21 mouse cellular contexts compared by ENCODE assay signal in genomic region chr1:182297246-182297645, GRCm38 (mm10). TPM values are rescaled to one million over a fixed set of nuclear protein-coding genes. Genes with fewer than 3 reads are reported as not detected.
DNase-seq lines count a peak whose midpoint lies in the region; ATAC-seq lines count a peak whose summit lies in the region.
"Had no signal": no experiment of that assay in that cellular context is flagged by ENCODE, and none has a peak within 500 bp of the region (broad histone marks: within the 10 kb centered on the region; RNA-seq: fewer than 3 reads in every experiment).

No protein-coding gene starts in this region.

- WGBS in midbrain, embryonic 11.5 days, result 35% methylated on average over 3 of the region's 3 CpGs
- WGBS in midbrain, embryonic 16.5 days, result 35% methylated on average over 3 of the region's 3 CpGs

- peak; percentile 12 for DNase-seq in embryo, embryonic 10.5 days (ENCODE audit: low spot score)
- DNase-seq in embryo, embryonic 11 days, result no peak
- DNase-seq in midbrain, embryonic 11.5 days (ENCODE audit: low spot score, missing footprints), result peak; percentile 23
- peak; percentile 61 for DNase-seq in ZHBTc4 (ENCODE audit: low read depth, low spot score)
- DNase-seq in left cerebral cortex, postnatal 10 days (ENCODE audit: extremely low spot score in 1 of 2, low spot score in 2 of 2), result no peak
- DNase-seq: adrenal gland, adult 2 months; adrenal gland, postnatal 14 days; cerebellum, adult 11 months; cerebellum, adult 2 months; cerebellum, adult 9-11 months; cerebellum, postnatal 25 days; gastrocnemius, postnatal 10 days; gastrocnemius, postnatal 36 days had no signal

- H3K4me2 ChIP-seq in midbrain, embryonic 11.5 days, result no peak overlapping the region
- H3K4me2 ChIP-seq in midbrain, embryonic 16.5 days (ENCODE audit: low read length), result no peak overlapping the region
- H3K4me2 ChIP-seq: forebrain, embryonic 13.5 days; heart, embryonic 13.5 days; hindbrain, embryonic 12.5 days; hindbrain, embryonic 15.5 days had no signal

- H3K4me3 ChIP-seq in midbrain, embryonic 11.5 days (ENCODE audit: low read depth, low read length), result no peak overlapping the region
- no peak overlapping the region for H3K4me3 ChIP-seq in midbrain, embryonic 16.5 days (ENCODE audit: low read depth, low read length)
- H3K4me3 ChIP-seq: forebrain, embryonic 10.5 days; forebrain, embryonic 13.5 days; heart, embryonic 13.5 days; hindbrain, embryonic 12.5 days; hindbrain, embryonic 15.5 days had no signal

- intact Hi-C loops in left cerebral cortex, postnatal 10 days (cut with DNase I), result no loop called here

- ATAC-seq in midbrain, embryonic 11.5 days (ENCODE audit: low FRiP score), result no peak
- no peak for ATAC-seq in midbrain, embryonic 16.5 days
- ATAC-seq: forebrain, embryonic 13.5 days; forebrain, embryonic 16.5 days; intestine, postnatal 0 days had no signal

- no peak overlapping the region for H3K9ac ChIP-seq in midbrain, embryonic 11.5 days (ENCODE audit: low read length)
- H3K9ac ChIP-seq in midbrain, embryonic 16.5 days (ENCODE audit: low read depth, low read length), result no peak overlapping the region
- H3K9ac ChIP-seq: forebrain, embryonic 13.5 days; heart, embryonic 13.5 days; hindbrain, embryonic 12.5 days; hindbrain, embryonic 15.5 days had no signal

- no peaks in the 10 kb centered on the region for H3K36me3 ChIP-seq in midbrain, embryonic 11.5 days (ENCODE audit: control insufficient read depth, insufficient read depth, low read length)
- no peaks in the 10 kb centered on the region for H3K36me3 ChIP-seq in midbrain, embryonic 16.5 days (ENCODE audit: control insufficient read depth, insufficient read depth, low read length)
- H3K36me3 ChIP-seq: forebrain, embryonic 10.5 days; heart, embryonic 13.5 days; hindbrain, embryonic 12.5 days; hindbrain, embryonic 15.5 days had no signal

- no peaks in the 10 kb centered on the region for H3K27me3 ChIP-seq in midbrain, embryonic 11.5 days (ENCODE audit: control insufficient read depth, insufficient read depth, low read length)
- no peaks in the 10 kb centered on the region for H3K27me3 ChIP-seq in midbrain, embryonic 16.5 days (ENCODE audit: control insufficient read depth, insufficient read depth, low read depth, low read length)
- H3K27me3 ChIP-seq: heart, embryonic 13.5 days; hindbrain, embryonic 12.5 days; hindbrain, embryonic 15.5 days had no signal

- no peaks in the 10 kb centered on the region for H3K9me3 ChIP-seq in midbrain, embryonic 11.5 days (ENCODE audit: control insufficient read depth, low read length)
- H3K9me3 ChIP-seq in midbrain, embryonic 16.5 days (replicated peaks; ENCODE audit: control insufficient read depth, low read length, poor library complexity, severe bottlenecking), result 0 out of 2 replicates have a peak, but pooled peaks cover 3% of the 10 kb centered on the region
- H3K9me3 ChIP-seq: heart, embryonic 13.5 days; hindbrain, embryonic 12.5 days; hindbrain, embryonic 15.5 days had no signal

- H3K27ac ChIP-seq in midbrain, embryonic 11.5 days (ENCODE audit: low read depth, low read length), result no peak overlapping the region
- H3K27ac ChIP-seq in midbrain, embryonic 16.5 days (ENCODE audit: low read length), result no peak overlapping the region
- H3K27ac ChIP-seq: forebrain, embryonic 10.5 days; forebrain, embryonic 13.5 days; heart, embryonic 13.5 days; hindbrain, embryonic 12.5 days; hindbrain, embryonic 15.5 days had no signal

- no peaks in the 10 kb centered on the region for H3K4me1 ChIP-seq in midbrain, embryonic 11.5 days (ENCODE audit: control insufficient read depth, insufficient read depth, low read length)
- no peaks in the 10 kb centered on the region for H3K4me1 ChIP-seq in midbrain, embryonic 16.5 days (ENCODE audit: control insufficient read depth, insufficient read depth, low read length)
- H3K4me1 ChIP-seq: forebrain, embryonic 13.5 days; hindbrain, embryonic 12.5 days; hindbrain, embryonic 15.5 days had no signal

RNA-seq across cellular contexts. Expression of gene Degs1, which starts 14.6 kb away (rescaled TPM):
- polyA plus RNA-seq in midbrain, embryonic 11.5 days (2014; fragmentation: Nextera tagmentation; extraction: Ambion mirVana), result 68.5 and 76.2 TPM in 2 replicates
- polyA plus RNA-seq in midbrain, embryonic 16.5 days (2015; fragmentation: Nextera tagmentation; extraction: Ambion mirVana), result 73.1 and 85.0 TPM in 2 replicates
- 10 to 100 TPM; 62.6 to 64.1 TPM for total RNA-seq in left cerebral cortex, postnatal 10 days (2021)

RNA-seq across cellular contexts. Expression of gene Fbxo28, which starts 44.2 kb away (rescaled TPM):
- 29.7 and 32.1 TPM in 2 replicates for polyA plus RNA-seq in midbrain, embryonic 11.5 days (2014; fragmentation: Nextera tagmentation; extraction: Ambion mirVana)
- polyA plus RNA-seq in midbrain, embryonic 16.5 days (2015; fragmentation: Nextera tagmentation; extraction: Ambion mirVana), result 21.1 and 24.8 TPM in 2 replicates
- 10 to 100 TPM; 42.7 to 44.8 TPM for total RNA-seq in left cerebral cortex, postnatal 10 days (2021)

Comparison
In these comparisons a context has a peak if more than half of its experiments do, and no peak if none do; other contexts are left out.
1. DNase-seq: peak in embryo, embryonic 10.5 days (single experiment), midbrain, embryonic 11.5 days (single experiment) and ZHBTc4 (single experiment); none in embryo, embryonic 11 days (single experiment) and left cerebral cortex, postnatal 10 days (0 of 2).